Mouse (Mus musculus) cerebellum, adult 11-12 months (tissue): ENCODE measurements around the gene Apcs.

ENCODE experiments used
- DNase-seq: peaks from one replicate; pipeline ENCODE4 v3.0.0; 2022

Gene Apcs

GRCm38 (mm10) chr1:172894777-172895357 is at the start of gene Apcs:
Apcs (minus strand) TSS chr1:172895041.
- DNase-seq = no peak

GRCm38 (mm10) chr1:172932197-172932596 is 37.4 kb upstream of the Apcs start:
- DNase-seq = no peak

GRCm38 (mm10) chr1:172918450-172918849 is 23.6 kb upstream of the Apcs start:
- no peak for DNase-seq

- DNase-seq = no peak
These were observed 22.3 kb upstream of the Apcs start for GRCm38 (mm10) chr1:172917115-172917514.

- DNase-seq = no peak
These were observed 8.5 kb upstream of the Apcs start for GRCm38 (mm10) chr1:172903313-172903712.

GRCm38 (mm10) chr1:172895435-172895834 is 594 bp upstream of the Apcs start:
- DNase-seq = no peak

GRCm38 (mm10) chr1:172876675-172877074 is 18.2 kb downstream of the Apcs start:
- DNase-seq = no peak

- DNase-seq = no peak
These were observed 19.6 kb downstream of the Apcs start for GRCm38 (mm10) chr1:172875265-172875664.

GRCm38 (mm10) chr1:172848171-172848570 is 46.7 kb downstream of the Apcs start:
- no peak for DNase-seq

- DNase-seq = no peak
These were observed 47.6 kb downstream of the Apcs start for GRCm38 (mm10) chr1:172847044-172847761.
